Mouse (Mus musculus) MEL (cell line): ENCODE data around the gene Gm20696. TPM values are rescaled to one million over a fixed set of nuclear protein-coding genes. Genes with fewer than 3 reads are reported as not detected.

Experiments
- DNase-seq: peaks from one replicate; pipeline ENCODE4 v3.0.0; 2011; ENCODE audit warnings: low read depth, low spot score
- H3K27ac ChIP-seq: 2 replicates; pipeline ENCODE4 v1.5.1; 2012; ENCODE audit warnings: low read depth, mild to moderate bottlenecking, control low read depth, low read length, moderate library complexity; ENCODE audit not compliant: control insufficient read depth
- H3K27me3 ChIP-seq, 2 experiments: fragments of 150-350 bp in 1 of 2; sonication (generic) in 1 of 2; 2 replicates each; pipeline ENCODE4 v1.6.1; 2012; ENCODE audit warnings: low read length in 2 of 2, mild to moderate bottlenecking in 2 of 2, improper control_type of control experiment in 1 of 2, moderate library complexity in 1 of 2; ENCODE audit not compliant: insufficient read depth in 2 of 2, control insufficient read depth in 1 of 2
- H3K36me3 ChIP-seq, 2 experiments: 2 replicates each; pipeline ENCODE4 v1.6.1; 2012 to 2014; ENCODE audit warnings: low read length in 2 of 2, improper control_type of control experiment in 1 of 2, inconsistent platforms in 1 of 2, mild to moderate bottlenecking in 1 of 2; ENCODE audit not compliant: insufficient read depth in 2 of 2, control insufficient read depth in 1 of 2
- H3K4me1 ChIP-seq, 2 experiments: fragments of 150-350 bp in 1 of 2; sonication (generic) in 1 of 2; 2 replicates each; pipeline ENCODE4 v1.6.1; 2012; ENCODE audit warnings: low read length in 2 of 2, improper control_type of control experiment in 1 of 2, mild to moderate bottlenecking in 1 of 2; ENCODE audit not compliant: insufficient read depth in 2 of 2, control insufficient read depth in 1 of 2
- H3K4me3 ChIP-seq, 2 experiments: fragments of 150-350 bp in 1 of 2; sonication (generic) in 1 of 2; 2 replicates each; pipeline ENCODE4 v1.5.1; 2012; ENCODE audit warnings: low read depth in 2 of 2, low read length in 2 of 2, mild to moderate bottlenecking in 2 of 2, moderate library complexity in 2 of 2, control low read depth in 1 of 2, improper control_type of control experiment in 1 of 2; ENCODE audit not compliant: control insufficient read depth in 1 of 2, insufficient read depth in 1 of 2
- H3K79me2 ChIP-seq: 2 replicates; pipeline ENCODE4 v1.6.1; 2012; ENCODE audit warnings: mild to moderate bottlenecking, low read length, moderate library complexity; ENCODE audit not compliant: control insufficient read depth, poor library complexity, insufficient read depth
- H3K9ac ChIP-seq: 2 replicates; pipeline ENCODE4 v1.6.1; 2012; ENCODE audit warnings: low read depth, mild to moderate bottlenecking, control low read depth, low read length, moderate library complexity; ENCODE audit not compliant: control insufficient read depth, poor library complexity, severe bottlenecking
- H3K9me3 ChIP-seq: fragments of 150-350 bp; sonication (generic); replicated peaks from 2 replicates; pipeline ENCODE4 v1.6.1; 2012; ENCODE audit warnings: mild to moderate bottlenecking, low read length, improper control_type of control experiment, moderate library complexity; ENCODE audit not compliant: insufficient read depth
- BHLHE40 ChIP-seq: IDR thresholded peaks from 2 replicates; pipeline ENCODE4 v1.6.1; 2012; ENCODE audit warnings: low read depth, mild to moderate bottlenecking, inconsistent platforms, low read length, improper control_type of control experiment, borderline replicate concordance
- CHD1 ChIP-seq: IDR thresholded peaks from 2 replicates; pipeline ENCODE4 v1.6.1; 2012; ENCODE audit warnings: low read depth, mild to moderate bottlenecking, inconsistent platforms, low read length, improper control_type of control experiment
- E2F4 ChIP-seq: IDR thresholded peaks from 2 replicates; pipeline ENCODE4 v1.6.1; 2011; ENCODE audit warnings: low read depth, low read length, improper control_type of control experiment, borderline replicate concordance
- GABPA ChIP-seq: IDR thresholded peaks from 2 replicates; pipeline ENCODE4 v1.6.1; 2012; ENCODE audit warnings: low read depth, mild to moderate bottlenecking, inconsistent platforms, low read length, improper control_type of control experiment, moderate library complexity
- GATA1 ChIP-seq: IDR thresholded peaks from 2 replicates; pipeline ENCODE4 v1.6.1; 2011; ENCODE audit warnings: low read depth, low read length, improper control_type of control experiment
- MAFK ChIP-seq: IDR thresholded peaks from 2 replicates; pipeline ENCODE4 v1.6.1; 2011; ENCODE audit warnings: low read depth, mild to moderate bottlenecking, low read length, improper control_type of control experiment, borderline replicate concordance
- MEF2A ChIP-seq: IDR thresholded peaks from 2 replicates; pipeline ENCODE4 v1.6.1; 2014; ENCODE audit warnings: low read depth, mild to moderate bottlenecking, inconsistent platforms, low read length, improper control_type of control experiment; ENCODE audit not compliant: poor library complexity, insufficient replicate concordance, severe bottlenecking; ENCODE audit errors: extremely low read depth
- MYC ChIP-seq: IDR thresholded peaks from 2 replicates; pipeline ENCODE4 v1.6.1; 2011; ENCODE audit warnings: low read depth, mild to moderate bottlenecking, low read length, improper control_type of control experiment, moderate library complexity
- POLR2A ChIP-seq, 2 experiments: IDR thresholded peaks; 2 replicates each; pipeline ENCODE4 v1.6.1; 2011 to 2012; ENCODE audit warnings: low read length in 2 of 2, mild to moderate bottlenecking in 2 of 2, control low read depth in 1 of 2, improper control_type of control experiment in 1 of 2, low read depth in 1 of 2, moderate library complexity in 1 of 2; ENCODE audit not compliant: control insufficient read depth in 1 of 2, insufficient read depth in 1 of 2, poor library complexity in 1 of 2
- POLR2AphosphoS5 ChIP-seq: IDR thresholded peaks from 2 replicates; pipeline ENCODE4 v1.6.1; 2012; ENCODE audit warnings: low read depth, borderline replicate concordance, mild to moderate bottlenecking, inconsistent platforms, low read length, moderate library complexity, mixed read lengths
- RAD21 ChIP-seq: IDR thresholded peaks from 2 replicates; pipeline ENCODE4 v1.6.1; 2011; ENCODE audit warnings: mild to moderate bottlenecking, low read depth, low read length, improper control_type of control experiment
- RCOR1 ChIP-seq: IDR thresholded peaks from 2 replicates; pipeline ENCODE4 v1.6.1; 2012; ENCODE audit warnings: low read depth, mild to moderate bottlenecking, inconsistent platforms, low read length, improper control_type of control experiment
- SMC3 ChIP-seq: IDR thresholded peaks from 2 replicates; pipeline ENCODE4 v1.6.1; 2011; ENCODE audit warnings: low read depth, low read length, improper control_type of control experiment
- TCF12 ChIP-seq: IDR thresholded peaks from 2 replicates; pipeline ENCODE4 v1.6.1; 2014; ENCODE audit warnings: low read depth, mild to moderate bottlenecking, inconsistent platforms, low read length, improper control_type of control experiment, moderate library complexity
- USF1 ChIP-seq: IDR thresholded peaks from 2 replicates; pipeline ENCODE4 v1.6.1; 2014; ENCODE audit warnings: low read depth, mild to moderate bottlenecking, inconsistent platforms, low read length, improper control_type of control experiment, moderate library complexity
- USF2 ChIP-seq, 2 experiments: IDR thresholded peaks; 2 replicates each; pipeline ENCODE4 v1.6.1; 2011 to 2012; ENCODE audit warnings: improper control_type of control experiment in 2 of 2, low read length in 2 of 2, borderline replicate concordance in 1 of 2, inconsistent platforms in 1 of 2, low read depth in 1 of 2, mild to moderate bottlenecking in 1 of 2; ENCODE audit not compliant: insufficient read depth in 1 of 2
- polyA plus RNA-seq, 2 experiments: library from polyadenylated mRNA; stranded (reverse) in 1 of 2; unstranded in 1 of 2; fragments of >175 nt in 1 of 2; fragments of >200 nt in 1 of 2; gene quantifications; 2 replicates each; pipeline versions ENCODE4 v1.2.1 to v1.2.4; 2012; ENCODE audit warnings: low replicate concordance in 2 of 2, low read depth in 1 of 2; ENCODE audit not compliant: insufficient read length in 2 of 2, insufficient read depth in 1 of 2, missing spikeins in 1 of 2
- total RNA-seq: library from RNA; depleted of rRNA; stranded (reverse); fragments of 300-350 nt; gene quantifications from 2 replicates; pipeline ENCODE4 v1.2.3, GENCODE M21; 2012

The Gm20696 gene
- total and polyA plus RNA-seq, 3 experiments: 0.07 to 0.39 TPM; not detected in 1

DNA sequence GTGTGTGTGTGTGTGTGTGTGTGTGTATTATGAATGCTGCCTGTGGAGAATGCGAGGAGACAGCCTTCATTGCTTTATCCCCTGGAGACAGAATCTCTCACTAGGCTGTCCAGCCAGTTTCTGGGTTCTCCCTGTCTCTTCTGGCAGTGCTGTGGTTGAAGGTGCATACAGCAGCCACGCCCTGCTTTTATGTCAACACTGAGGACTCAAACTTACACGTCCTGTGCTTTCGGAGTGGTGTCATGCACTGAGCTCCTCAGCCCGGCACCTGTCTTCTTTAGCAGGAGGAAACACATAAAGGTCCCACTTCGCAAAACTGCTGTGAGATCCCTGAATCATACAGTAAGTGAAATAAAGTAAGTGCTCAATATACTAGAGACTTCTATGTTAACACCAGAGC is 264.8 kb downstream of the Gm20696 start:
- TF ChIP-seq USF2 (IDR thresholded peaks at IDR 0.05; ENCODE audit: borderline replicate concordance in 1 of 2, insufficient read depth in 1 of 2, low read depth in 1 of 2, low read length in 2 of 2): no peak
- TF ChIP-seq GABPA: no peak
- no peak for TF ChIP-seq MAFK
- no peak for TF ChIP-seq RAD21
- no peak for TF ChIP-seq USF1
- TF ChIP-seq E2F4: no peak
- no peak for TF ChIP-seq POLR2AphosphoS5
- no peak for TF ChIP-seq MEF2A
- no peak for TF ChIP-seq MYC

DNA sequence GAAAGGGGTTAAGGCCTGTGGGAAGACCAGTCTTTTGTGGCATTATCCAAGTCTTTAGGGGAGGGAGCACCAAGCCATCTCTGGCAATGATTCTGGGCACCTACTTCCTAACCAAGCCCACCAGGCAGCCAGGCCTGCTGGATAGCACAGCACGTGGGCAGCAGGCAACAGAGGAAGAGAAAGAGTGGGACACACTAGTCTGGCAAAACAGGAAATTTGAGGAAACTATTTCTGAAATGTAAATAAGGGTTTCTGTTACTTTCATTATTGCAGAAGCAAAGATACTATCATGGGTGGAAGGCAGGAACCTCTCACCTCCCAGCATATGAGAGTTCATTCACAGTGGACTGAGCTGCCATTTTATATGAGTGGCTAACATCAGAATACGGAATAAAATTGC is 265.4 kb downstream of the Gm20696 start:
- H3K4me1 ChIP-seq: peaks cover 11 to 14% of the 10 kb centered on the region in 2 experiments
- no peaks in the 10 kb centered on the region for H3K79me2 ChIP-seq
- no peaks in the 10 kb centered on the region for H3K27me3 ChIP-seq
- no peak overlapping the region for H3K9ac ChIP-seq
- DNase-seq: peak; percentile 11
- no peak overlapping the region for H3K4me3 ChIP-seq
- TF ChIP-seq USF2 (IDR thresholded peaks at IDR 0.05; ENCODE audit: borderline replicate concordance in 1 of 2, insufficient read depth in 1 of 2, low read depth in 1 of 2, low read length in 2 of 2) (no peak), BHLHE40 (no peak), TCF12 (no peak), SMC3 (no peak), POLR2A (IDR thresholded peaks at IDR 0.05; ENCODE audit: control insufficient read depth in 1 of 2, insufficient read depth in 1 of 2, low read depth in 1 of 2, low read length in 2 of 2, poor library complexity in 1 of 2) (no peak), CHD1 (no peak), GATA1 (no peak), RCOR1 (no peak)
- H3K27ac ChIP-seq: no peak overlapping the region
- no peaks in the 10 kb centered on the region for H3K9me3 ChIP-seq
- peaks cover 0 to 12% of the 10 kb centered on the region in 2 experiments; a peak in 2 of 4 replicates for H3K36me3 ChIP-seq

More for the DNA sequence above, 264.8 kb downstream of the Gm20696 start:
- peaks cover 0 to 12% of the 10 kb centered on the region in 2 experiments; a peak in 2 of 4 replicates for H3K36me3 ChIP-seq
- no peaks in the 10 kb centered on the region for H3K27me3 ChIP-seq
- H3K9ac ChIP-seq: no peak overlapping the region
- no peaks in the 10 kb centered on the region for H3K9me3 ChIP-seq
- H3K79me2 ChIP-seq: no peaks in the 10 kb centered on the region
- DNase-seq: no peak
- no peak overlapping the region for H3K27ac ChIP-seq
- H3K4me3 ChIP-seq: no peak overlapping the region
- H3K4me1 ChIP-seq: peaks cover 11 to 14% of the 10 kb centered on the region in 2 experiments
